Mouse (Mus musculus) MEL (cell line): ENCODE measurements at regions not wholly inside any gene's neighbourhood (a gene's known extent, or its start where the extent isn't known, plus 50 kb on each side); places are given as distances from the start of the nearest gene placed in this dataset.

Source experiments
- CTCF ChIP-seq, 3 experiments: IDR thresholded peaks in 2 of 3; conservative IDR thresholded peaks in 1 of 3; 2 replicates each; pipeline ENCODE4 v1.5.1; 2011 to 2012; ENCODE audit warnings: low read length in 3 of 3, low read depth in 2 of 3, mild to moderate bottlenecking in 2 of 3, improper control_type of control experiment in 1 of 3, inconsistent platforms in 1 of 3, mixed read lengths in 1 of 3, moderate library complexity in 1 of 3; ENCODE audit not compliant: control insufficient read depth in 1 of 3, insufficient read depth in 1 of 3, poor library complexity in 1 of 3, severe bottlenecking in 1 of 3
- E2F4 ChIP-seq: IDR thresholded peaks from 2 replicates; pipeline ENCODE4 v1.6.1; 2011; ENCODE audit warnings: low read depth, low read length, improper control_type of control experiment, borderline replicate concordance
- GATA1 ChIP-seq: IDR thresholded peaks from 2 replicates; pipeline ENCODE4 v1.6.1; 2011; ENCODE audit warnings: low read depth, low read length, improper control_type of control experiment
- KAT2A ChIP-seq: conservative IDR thresholded peaks from 2 replicates; pipeline ENCODE4 v1.6.1; 2012; ENCODE audit warnings: low read depth, low read length, improper control_type of control experiment, inconsistent platforms
- SMC3 ChIP-seq: IDR thresholded peaks from 2 replicates; pipeline ENCODE4 v1.6.1; 2011; ENCODE audit warnings: low read depth, low read length, improper control_type of control experiment
- ZMIZ1 ChIP-seq: IDR thresholded peaks from 2 replicates; pipeline ENCODE4 v1.6.1; 2012; ENCODE audit warnings: low read depth, mild to moderate bottlenecking, inconsistent platforms, low read length, improper control_type of control experiment, moderate library complexity

DNA sequence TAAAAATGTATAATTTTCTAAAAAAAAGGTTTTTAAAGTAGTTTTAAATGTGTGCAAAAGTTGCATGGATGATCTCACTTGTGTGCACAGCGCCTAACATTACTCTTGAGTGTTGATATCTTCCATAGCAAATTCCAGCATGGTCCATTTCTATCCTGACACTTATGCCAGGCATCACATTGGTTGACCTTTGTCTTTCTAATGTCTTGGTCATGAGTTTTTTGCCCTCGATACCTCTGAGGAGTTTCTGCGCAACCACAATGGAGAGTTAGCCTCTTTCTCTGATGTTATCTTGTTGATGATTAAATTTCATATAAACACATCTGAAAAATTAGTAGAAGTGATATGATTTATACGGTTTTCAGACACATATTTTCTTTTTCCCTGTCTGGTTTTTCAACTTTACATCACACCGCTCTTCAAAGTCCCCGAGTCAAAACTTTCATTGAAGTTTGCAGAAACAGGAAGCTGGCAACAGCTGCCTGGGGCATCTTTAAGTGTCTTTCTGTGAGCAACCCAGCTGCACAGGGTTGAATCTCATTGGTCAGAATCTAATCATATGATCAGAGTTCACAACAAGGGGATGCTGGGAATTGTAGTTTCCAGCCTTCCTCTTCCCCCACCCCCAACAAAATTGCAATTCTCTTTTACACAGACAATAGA, 107.8 kb upstream of the Arhgap24 start:
- TF ChIP-seq CTCF (IDR thresholded peaks at IDR 0.05 in 2 of 3, conservative IDR thresholded peaks at IDR 0.05 in 1 of 3; ENCODE audit: control insufficient read depth in 1 of 3, insufficient read depth in 1 of 3, low read depth in 2 of 3, low read length in 3 of 3, poor library complexity in 1 of 3, severe bottlenecking in 1 of 3) (no peak), ZMIZ1 (no peak), SMC3 (no peak), GATA1 (no peak), KAT2A (no peak), E2F4 (no peak)
